Mouse (Mus musculus): ENCODE data around the gene Olfr459.

Gene Olfr459

GRCm38 (mm10) chr6:41775077-41775476 lies at the start of gene Olfr459:
TSS of gene Olfr459 (minus strand) at chr6:41775177.
- DNase-seq, result no peak

- DNase-seq, result no peak
Measured at GRCm38 (mm10) chr6:41824086-41824485, 49.1 kb upstream of the Olfr459 start.

GRCm38 (mm10) chr6:41786700-41787099 lies 11.7 kb upstream of the Olfr459 start:
- DNase-seq, result no peak

GRCm38 (mm10) chr6:41775721-41776120 lies 744 bp upstream of the Olfr459 start:
- DNase-seq, result no peak

- DNase-seq, result no peak
Measured at GRCm38 (mm10) chr6:41769872-41770271, 5.1 kb downstream of the Olfr459 start.

- no peak for DNase-seq
Measured at GRCm38 (mm10) chr6:41764306-41764705, 10.7 kb downstream of the Olfr459 start.

GRCm38 (mm10) chr6:41762370-41762757 lies 12.6 kb downstream of the Olfr459 start:
- DNase-seq, result no peak

GRCm38 (mm10) chr6:41761702-41762369 lies 13.1 kb downstream of the Olfr459 start:
- peak; percentile 76 for DNase-seq

GRCm38 (mm10) chr6:41759618-41760017 lies 15.4 kb downstream of the Olfr459 start:
- DNase-seq, result no peak

GRCm38 (mm10) chr6:41758421-41758820 lies 16.6 kb downstream of the Olfr459 start:
- no peak for DNase-seq

- DNase-seq, result no peak
Measured at GRCm38 (mm10) chr6:41757199-41757598, 17.8 kb downstream of the Olfr459 start.

GRCm38 (mm10) chr6:41754626-41755025 lies 20.4 kb downstream of the Olfr459 start:
- no peak for DNase-seq

GRCm38 (mm10) chr6:41744664-41745392 lies 30.1 kb downstream of the Olfr459 start:
- DNase-seq, result no peak

GRCm38 (mm10) chr6:41741101-41741500 lies 33.9 kb downstream of the Olfr459 start:
- DNase-seq, result no peak

- no peak for DNase-seq
Measured at GRCm38 (mm10) chr6:41734719-41735470, 40.1 kb downstream of the Olfr459 start.

GRCm38 (mm10) chr6:41727989-41728609 lies 46.9 kb downstream of the Olfr459 start:
- peak; percentile 7 for DNase-seq

GRCm38 (mm10) chr6:41721430-41721829 lies 53.5 kb downstream of the Olfr459 start:
- DNase-seq, result no peak
